ENCODE assay signal across 10 mouse cellular contexts in genomic region chr19:32470570-32471263, GRCm38 (mm10). TPM values are rescaled to one million over a fixed set of nuclear protein-coding genes. Genes with fewer than 3 reads are reported as not detected.
A peak's percentile ranks its signal among the peaks of the same experiment; 100 is the strongest.
DNase-seq lines count a peak whose midpoint lies in the region; ATAC-seq and TF ChIP-seq lines count a peak whose summit lies in the region.
"Had no signal": no experiment of that assay in that cellular context is flagged by ENCODE, and none has a peak within 500 bp of the region (broad histone marks: within the 10 kb centered on the region; RNA-seq: fewer than 3 reads in every experiment).

No protein-coding gene starts in this region.

- WGBS in hindbrain, embryonic 12.5 days = 92% methylated on average over 13 of the region's 13 CpGs
- WGBS in hindbrain, postnatal 0 days = 90% methylated on average over 13 of the region's 13 CpGs
- WGBS in midbrain, embryonic 12.5 days = 88% methylated on average over 13 of the region's 13 CpGs
- 89% methylated on average over 13 of the region's 13 CpGs for WGBS in midbrain, embryonic 10.5 days
- 71% methylated on average over 13 of the region's 13 CpGs for WGBS in liver, embryonic 16.5 days (ENCODE audit: insufficient replicate concordance)
- 89% methylated on average over 13 of the region's 13 CpGs for WGBS in neural tube, embryonic 15.5 days

- no peaks in the 10 kb centered on the region for H3K4me1 ChIP-seq in hindbrain, embryonic 12.5 days
- no peaks in the 10 kb centered on the region for H3K4me1 ChIP-seq in hindbrain, postnatal 0 days (ENCODE audit: insufficient read depth, low read length)
- H3K4me1 ChIP-seq in midbrain, embryonic 12.5 days = no peaks in the 10 kb centered on the region
- H3K4me1 ChIP-seq in midbrain, embryonic 10.5 days = no peaks in the 10 kb centered on the region
- H3K4me1 ChIP-seq in liver, embryonic 16.5 days (ENCODE audit: control insufficient read depth, low read depth, low read length) = peaks cover 14% of the 10 kb centered on the region
- peaks cover 2% of the 10 kb centered on the region; the same call in 1 of the 2 replicates for H3K4me1 ChIP-seq in neural tube, embryonic 15.5 days

- no peak overlapping the region for H3K9ac ChIP-seq in hindbrain, embryonic 12.5 days
- no peak overlapping the region for H3K9ac ChIP-seq in hindbrain, postnatal 0 days (replicated peaks; ENCODE audit: low read length)
- H3K9ac ChIP-seq in midbrain, embryonic 12.5 days (replicated peaks) = no peak overlapping the region
- no peak overlapping the region for H3K9ac ChIP-seq in liver, embryonic 16.5 days (ENCODE audit: low read depth, low read length)
- H3K9ac ChIP-seq in neural tube, embryonic 15.5 days (replicated peaks) = no peak overlapping the region

- DNase-seq in hindbrain, postnatal 0 days (ENCODE audit: low spot score) = no peak
- DNase-seq in midbrain, embryonic 10.5 days (ENCODE audit: low spot score) = no peak
- DNase-seq in frontal cortex, postnatal 25 days (ENCODE audit: low spot score in 2 of 2) = no peak
- no peak for DNase-seq in heart, postnatal 25 days (ENCODE audit: low spot score)
- DNase-seq: right cerebral cortex, postnatal 4 days had no signal

- no peak overlapping the region for H3K4me2 ChIP-seq in hindbrain, embryonic 12.5 days (replicated peaks)
- no peak overlapping the region for H3K4me2 ChIP-seq in hindbrain, postnatal 0 days (ENCODE audit: low read depth, low read length)
- no peak overlapping the region for H3K4me2 ChIP-seq in midbrain, embryonic 12.5 days (replicated peaks)
- H3K4me2 ChIP-seq in liver, embryonic 16.5 days (ENCODE audit: low read depth, low read length) = no peak overlapping the region
- H3K4me2 ChIP-seq in neural tube, embryonic 15.5 days = no peak overlapping the region

- TF ChIP-seq CTCF in hindbrain, postnatal 0 days (IDR thresholded peaks at IDR 0.05; ENCODE audit: low read depth) = no peak

- H3K27me3 ChIP-seq in hindbrain, embryonic 12.5 days = no peaks in the 10 kb centered on the region
- H3K27me3 ChIP-seq in hindbrain, postnatal 0 days (ENCODE audit: insufficient read depth, low read length) = no peaks in the 10 kb centered on the region
- H3K27me3 ChIP-seq in midbrain, embryonic 12.5 days = no peaks in the 10 kb centered on the region
- H3K27me3 ChIP-seq in midbrain, embryonic 10.5 days (ENCODE audit: low read depth, poor library complexity, severe bottlenecking) = no peaks in the 10 kb centered on the region
- H3K27me3 ChIP-seq in liver, embryonic 16.5 days (ENCODE audit: control insufficient read depth, insufficient read depth, low read depth, low read length) = no peaks in the 10 kb centered on the region
- H3K27me3 ChIP-seq in neural tube, embryonic 15.5 days (replicated peaks) = no peaks in the 10 kb centered on the region

- peaks cover 4% of the 10 kb centered on the region; the same call in 1 of the 2 replicates for H3K9me3 ChIP-seq in hindbrain, embryonic 12.5 days (replicated peaks)
- H3K9me3 ChIP-seq in hindbrain, postnatal 0 days (ENCODE audit: low read length) = no peaks in the 10 kb centered on the region
- H3K9me3 ChIP-seq in midbrain, embryonic 12.5 days = no peaks in the 10 kb centered on the region
- no peaks in the 10 kb centered on the region for H3K9me3 ChIP-seq in midbrain, embryonic 10.5 days (replicated peaks)
- no peaks in the 10 kb centered on the region for H3K9me3 ChIP-seq in liver, embryonic 16.5 days (replicated peaks; ENCODE audit: control insufficient read depth, low read length)
- H3K9me3 ChIP-seq in neural tube, embryonic 15.5 days (replicated peaks) = 0 out of 2 replicates have a peak, but pooled peaks cover 2% of the 10 kb centered on the region

- no peak overlapping the region for H3K4me3 ChIP-seq in hindbrain, embryonic 12.5 days
- H3K4me3 ChIP-seq in hindbrain, postnatal 0 days (ENCODE audit: low read length) = no peak overlapping the region
- no peak overlapping the region for H3K4me3 ChIP-seq in midbrain, embryonic 12.5 days
- no peak overlapping the region for H3K4me3 ChIP-seq in midbrain, embryonic 10.5 days
- no peak overlapping the region for H3K4me3 ChIP-seq in liver, embryonic 16.5 days (ENCODE audit: low read depth, low read length)
- no peak overlapping the region for H3K4me3 ChIP-seq in neural tube, embryonic 15.5 days (replicated peaks)
- H3K4me3 ChIP-seq: left cerebral cortex, adult 2 months had no signal

- intact Hi-C loops in heart, postnatal 25 days (cut with DNase I) = no loop called here

- H3K27ac ChIP-seq in hindbrain, embryonic 12.5 days = no peak overlapping the region
- H3K27ac ChIP-seq in hindbrain, postnatal 0 days = no peak overlapping the region
- H3K27ac ChIP-seq in midbrain, embryonic 12.5 days (replicated peaks) = no peak overlapping the region
- no peak overlapping the region for H3K27ac ChIP-seq in midbrain, embryonic 10.5 days (replicated peaks)
- H3K27ac ChIP-seq in liver, embryonic 16.5 days (ENCODE audit: low read length) = no peak overlapping the region
- no peak overlapping the region for H3K27ac ChIP-seq in neural tube, embryonic 15.5 days (replicated peaks)
- H3K27ac ChIP-seq: left cerebral cortex, adult 2 months had no signal

- ATAC-seq in hindbrain, embryonic 12.5 days (ENCODE audit: low FRiP score) = 0 out of 2 replicates have a peak, but pooled peaks have one; percentile 35
- no peak for ATAC-seq in hindbrain, postnatal 0 days
- ATAC-seq in midbrain, embryonic 12.5 days (ENCODE audit: low FRiP score, low read depth) = 0 out of 2 replicates have a peak, but pooled peaks have one; percentile 34
- peak; percentile 25; the same call in 1 of the 2 replicates for ATAC-seq in liver, embryonic 16.5 days (ENCODE audit: low read depth)
- peak; percentile 31; the same call in 1 of the 2 replicates for ATAC-seq in neural tube, embryonic 15.5 days (ENCODE audit: low FRiP score)

- H3K36me3 ChIP-seq in hindbrain, embryonic 12.5 days = no peaks in the 10 kb centered on the region
- H3K36me3 ChIP-seq in hindbrain, postnatal 0 days (ENCODE audit: insufficient read depth, low read length) = no peaks in the 10 kb centered on the region
- H3K36me3 ChIP-seq in midbrain, embryonic 12.5 days = no peaks in the 10 kb centered on the region
- H3K36me3 ChIP-seq in midbrain, embryonic 10.5 days = no peaks in the 10 kb centered on the region
- no peaks in the 10 kb centered on the region for H3K36me3 ChIP-seq in liver, embryonic 16.5 days (ENCODE audit: control insufficient read depth, insufficient read depth)
- H3K36me3 ChIP-seq in neural tube, embryonic 15.5 days = no peaks in the 10 kb centered on the region

RNA-seq across cellular contexts. Expression of gene Rpl9-ps6, which starts 4.3 kb away (rescaled TPM):
- polyA plus RNA-seq in hindbrain, embryonic 12.5 days (2016; fragmentation: Nextera tagmentation; extraction: Ambion mirVana) = 64.5 and 71.5 TPM in 2 replicates
- total RNA-seq in hindbrain, postnatal 0 days (2014; rRNA removed) = 27.9 and 35.0 TPM in 2 replicates
- polyA plus RNA-seq in hindbrain, postnatal 0 days (2015; fragmentation: Nextera tagmentation; extraction: Ambion mirVana) = 53.9 and 65.0 TPM in 2 replicates
- polyA plus RNA-seq in midbrain, embryonic 12.5 days (2016; fragmentation: Nextera tagmentation; extraction: Ambion mirVana) = 70.5 and 72.3 TPM in 2 replicates
- 61.1 and 64.9 TPM in 2 replicates for polyA plus RNA-seq in midbrain, embryonic 10.5 days (2016; fragmentation: Nextera tagmentation; extraction: Ambion mirVana)
- polyA plus RNA-seq in liver, embryonic 16.5 days (2015; fragmentation: Nextera tagmentation; extraction: Ambion mirVana) = 34.8 and 54.9 TPM in 2 replicates
- polyA plus RNA-seq in neural tube, embryonic 15.5 days (2015; fragmentation: Nextera tagmentation; extraction: Ambion mirVana) = 49.6 and 63.2 TPM in 2 replicates
- total RNA-seq in heart, postnatal 25 days (2021) = 10 to 100 TPM; 22.8 to 25.4 TPM

RNA-seq across cellular contexts. Expression of gene Minpp1, which starts 14.9 kb away (rescaled TPM):
- 66.9 and 69.4 TPM in 2 replicates for polyA plus RNA-seq in hindbrain, embryonic 12.5 days (2016; fragmentation: Nextera tagmentation; extraction: Ambion mirVana)
- 119 and 144 TPM in 2 replicates for total RNA-seq in hindbrain, postnatal 0 days (2014; rRNA removed)
- 59.1 and 60.2 TPM in 2 replicates for polyA plus RNA-seq in hindbrain, postnatal 0 days (2015; fragmentation: Nextera tagmentation; extraction: Ambion mirVana)
- polyA plus RNA-seq in midbrain, embryonic 12.5 days (2016; fragmentation: Nextera tagmentation; extraction: Ambion mirVana) = 65.9 and 70.4 TPM in 2 replicates
- 70.1 and 77.0 TPM in 2 replicates for polyA plus RNA-seq in midbrain, embryonic 10.5 days (2016; fragmentation: Nextera tagmentation; extraction: Ambion mirVana)
- 69.7 and 71.3 TPM in 2 replicates for polyA plus RNA-seq in liver, embryonic 16.5 days (2015; fragmentation: Nextera tagmentation; extraction: Ambion mirVana)
- polyA plus RNA-seq in neural tube, embryonic 15.5 days (2015; fragmentation: Nextera tagmentation; extraction: Ambion mirVana) = 58.4 and 62.0 TPM in 2 replicates
- 10 to 100 TPM; 14.8 to 15.5 TPM for total RNA-seq in heart, postnatal 25 days (2021)
